Mouse (Mus musculus) urinary bladder, postnatal 4 days (tissue): ENCODE measurements around the gene Psmb3.
"Not testable (repeated sequence)": the region's sequence is repeated elsewhere in the genome, so short reads cannot be mapped to it uniquely, and the experiment has no call there.

Experiments
- DNase-seq, 2 experiments: peaks; one replicate each; pipeline ENCODE4 v3.0.0; 2021 to 2022; ENCODE audit warnings: low spot score in 2 of 2

The Psmb3 gene

GRCm38 (mm10) chr11:97703039-97703826 is at the start of gene Psmb3:
Gene Psmb3, plus strand, starts transcription at chr11:97703399.
- peak; percentile 96 to 99 for DNase-seq

GRCm38 (mm10) chr11:97654210-97654609 is 49.0 kb upstream of the Psmb3 start:
- no peak for DNase-seq

- no peak for DNase-seq
Measured at GRCm38 (mm10) chr11:97656269-97656971, 46.8 kb upstream of the Psmb3 start.

GRCm38 (mm10) chr11:97657184-97657945 is 45.8 kb upstream of the Psmb3 start:
- DNase-seq: no peak

GRCm38 (mm10) chr11:97657967-97658366 is 45.2 kb upstream of the Psmb3 start:
- DNase-seq: not testable (repeated sequence)

GRCm38 (mm10) chr11:97658751-97659266 is 44.4 kb upstream of the Psmb3 start:
- no peak for DNase-seq

GRCm38 (mm10) chr11:97659267-97659989 is 43.8 kb upstream of the Psmb3 start:
- DNase-seq: no peak

- DNase-seq: peak; percentile 71 to 72
Measured at GRCm38 (mm10) chr11:97659990-97660714, 43.0 kb upstream of the Psmb3 start.

- DNase-seq: no peak
Measured at GRCm38 (mm10) chr11:97660734-97661647, 42.2 kb upstream of the Psmb3 start.

- peak in 1 of 2 experiments; percentile 58 for DNase-seq
Measured at GRCm38 (mm10) chr11:97661648-97662133, 41.5 kb upstream of the Psmb3 start.

GRCm38 (mm10) chr11:97662207-97662892 is 40.8 kb upstream of the Psmb3 start:
- DNase-seq: no peak

GRCm38 (mm10) chr11:97662893-97663527 is 40.2 kb upstream of the Psmb3 start, which contains the start of gene Mllt6:
Gene Mllt6, plus strand, starts transcription at chr11:97663414.
- DNase-seq: peak; percentile 67 to 80

- DNase-seq: no peak
Measured at GRCm38 (mm10) chr11:97663528-97664338, 39.5 kb upstream of the Psmb3 start.

GRCm38 (mm10) chr11:97664339-97664665 is 38.9 kb upstream of the Psmb3 start:
- DNase-seq: no peak

GRCm38 (mm10) chr11:97664771-97665240 is 38.4 kb upstream of the Psmb3 start:
- no peak for DNase-seq

- DNase-seq: no peak
Measured at GRCm38 (mm10) chr11:97665431-97665830, 37.8 kb upstream of the Psmb3 start.

GRCm38 (mm10) chr11:97666221-97666620 is 37.0 kb upstream of the Psmb3 start:
- no peak for DNase-seq
